Mouse (Mus musculus): ENCODE results near the gene Agtpbp1. TPM values are rescaled to one million over a fixed set of nuclear protein-coding genes. Genes with fewer than 3 reads are reported as not detected.
"Not testable (repeated sequence)": the region's sequence is repeated elsewhere in the genome, so short reads cannot be mapped to it uniquely, and the experiment has no call there.

The Agtpbp1 gene
- polyA plus RNA-seq, 1 experiment from 2014 or later = 12.8 TPM

GRCm38 (mm10) chr13:59610437-59610836, 25.4 kb upstream of the Agtpbp1 start:
- H3K9me3 ChIP-seq (ENCODE audit: low read length) = no peaks in the 10 kb centered on the region
- H3K9ac ChIP-seq (replicated peaks; ENCODE audit: low read length) = no peak overlapping the region
- no peaks in the 10 kb centered on the region for H3K4me1 ChIP-seq (ENCODE audit: insufficient read depth, low read length)
- H3K27me3 ChIP-seq (ENCODE audit: insufficient read depth, low read length) = no peaks in the 10 kb centered on the region
- peaks cover 49% of the 10 kb centered on the region for H3K36me3 ChIP-seq (ENCODE audit: insufficient read depth, low read length)
- H3K4me2 ChIP-seq (replicated peaks; ENCODE audit: low read depth, low read length) = no peak overlapping the region
- H3K4me3 ChIP-seq (ENCODE audit: low read length) = no peak overlapping the region
- ATAC-seq (ENCODE audit: low FRiP score, low TSS enrichment) = no peak
- H3K27ac ChIP-seq (ENCODE audit: low read length) = no peak overlapping the region
- WGBS = 98% methylated on average over 2 of the region's 2 CpGs

GRCm38 (mm10) chr13:59609885-59610284, 24.9 kb upstream of the Agtpbp1 start:
- H3K27ac ChIP-seq (ENCODE audit: low read length) = no peak overlapping the region

GRCm38 (mm10) chr13:59605221-59605922, 20.3 kb upstream of the Agtpbp1 start:
- Histone ChIP-seq H3K27ac (ENCODE audit: low read length) (no peak overlapping the region), H3K4me3 (ENCODE audit: low read length) (no peak overlapping the region), H3K27me3 (ENCODE audit: insufficient read depth, low read length) (no peaks in the 10 kb centered on the region), H3K4me1 (ENCODE audit: insufficient read depth, low read length) (no peaks in the 10 kb centered on the region), H3K4me2 (replicated peaks; ENCODE audit: low read depth, low read length) (no peak overlapping the region), H3K36me3 (ENCODE audit: insufficient read depth, low read length) (peaks cover 57% of the 10 kb centered on the region), H3K9ac (replicated peaks; ENCODE audit: low read length) (no peak overlapping the region), H3K9me3 (ENCODE audit: low read length) (no peaks in the 10 kb centered on the region)
- ATAC-seq (ENCODE audit: low FRiP score, low TSS enrichment) = no peak
- WGBS = 78% methylated on average over 10 of the region's 10 CpGs

More at GRCm38 (mm10) chr13:59609885-59610284, 24.9 kb upstream of the Agtpbp1 start:
- H3K9ac ChIP-seq (replicated peaks; ENCODE audit: low read length) = no peak overlapping the region
- ATAC-seq (ENCODE audit: low FRiP score, low TSS enrichment) = no peak
- no peak overlapping the region for H3K4me2 ChIP-seq (replicated peaks; ENCODE audit: low read depth, low read length)
- H3K27me3 ChIP-seq (ENCODE audit: insufficient read depth, low read length) = no peaks in the 10 kb centered on the region
- H3K4me3 ChIP-seq (ENCODE audit: low read length) = no peak overlapping the region
- H3K9me3 ChIP-seq (ENCODE audit: low read length) = no peaks in the 10 kb centered on the region
- H3K4me1 ChIP-seq (ENCODE audit: insufficient read depth, low read length) = no peaks in the 10 kb centered on the region
- 93% methylated on average over 4 of the region's 4 CpGs for WGBS
- peaks cover 48% of the 10 kb centered on the region for H3K36me3 ChIP-seq (ENCODE audit: insufficient read depth, low read length)

GRCm38 (mm10) chr13:59604511-59604910, 19.5 kb upstream of the Agtpbp1 start:
- Histone ChIP-seq H3K9ac (replicated peaks; ENCODE audit: low read length) (no peak overlapping the region), H3K9me3 (ENCODE audit: low read length) (no peaks in the 10 kb centered on the region), H3K27ac (ENCODE audit: low read length) (no peak overlapping the region), H3K4me3 (ENCODE audit: low read length) (no peak overlapping the region), H3K36me3 (ENCODE audit: insufficient read depth, low read length) (peaks cover 58% of the 10 kb centered on the region), H3K4me2 (replicated peaks; ENCODE audit: low read depth, low read length) (no peak overlapping the region), H3K4me1 (ENCODE audit: insufficient read depth, low read length) (no peaks in the 10 kb centered on the region), H3K27me3 (ENCODE audit: insufficient read depth, low read length) (no peaks in the 10 kb centered on the region)
- WGBS = 95% methylated on average over 1 of the region's 1 CpGs
- no peak; the same call in 1 of the 2 replicates for ATAC-seq (ENCODE audit: low FRiP score, low TSS enrichment)

GRCm38 (mm10) chr13:59603096-59603495, 18.1 kb upstream of the Agtpbp1 start:
- 94% methylated on average over 5 of the region's 5 CpGs for WGBS
- H3K4me3 ChIP-seq (ENCODE audit: low read length) = no peak overlapping the region
- ATAC-seq (ENCODE audit: low FRiP score, low TSS enrichment) = no peak
- no peak overlapping the region for H3K4me2 ChIP-seq (replicated peaks; ENCODE audit: low read depth, low read length)
- H3K27ac ChIP-seq (ENCODE audit: low read length) = no peak overlapping the region
- H3K9ac ChIP-seq (replicated peaks; ENCODE audit: low read length) = no peak overlapping the region
- no peaks in the 10 kb centered on the region for H3K4me1 ChIP-seq (ENCODE audit: insufficient read depth, low read length)
- no peaks in the 10 kb centered on the region for H3K27me3 ChIP-seq (ENCODE audit: insufficient read depth, low read length)
- H3K36me3 ChIP-seq (ENCODE audit: insufficient read depth, low read length) = peaks cover 53% of the 10 kb centered on the region
- H3K9me3 ChIP-seq (ENCODE audit: low read length) = no peaks in the 10 kb centered on the region

GRCm38 (mm10) chr13:59592630-59593029, 7.6 kb upstream of the Agtpbp1 start:
- Histone ChIP-seq H3K9me3 (ENCODE audit: low read length) (no peaks in the 10 kb centered on the region), H3K27me3 (ENCODE audit: insufficient read depth, low read length) (no peaks in the 10 kb centered on the region), H3K27ac (ENCODE audit: low read length) (no peak overlapping the region), H3K4me2 (replicated peaks; ENCODE audit: low read depth, low read length) (no peak overlapping the region), H3K9ac (replicated peaks; ENCODE audit: low read length) (no peak overlapping the region), H3K4me1 (ENCODE audit: insufficient read depth, low read length) (peaks cover 5% of the 10 kb centered on the region), H3K36me3 (ENCODE audit: insufficient read depth, low read length) (peaks cover 34% of the 10 kb centered on the region), H3K4me3 (ENCODE audit: low read length) (no peak overlapping the region)
- no peak for ATAC-seq (ENCODE audit: low FRiP score, low TSS enrichment)
- WGBS = 84% methylated on average over 1 of the region's 1 CpGs

GRCm38 (mm10) chr13:59592058-59592457, 7.0 kb upstream of the Agtpbp1 start:
- H3K9me3 ChIP-seq (ENCODE audit: low read length); H3K4me3 ChIP-seq (ENCODE audit: low read length); H3K4me2 ChIP-seq (replicated peaks; ENCODE audit: low read depth, low read length); H3K27me3 ChIP-seq (ENCODE audit: insufficient read depth, low read length); ATAC-seq (ENCODE audit: low FRiP score, low TSS enrichment); H3K9ac ChIP-seq (replicated peaks; ENCODE audit: low read length); H3K27ac ChIP-seq (ENCODE audit: low read length): not testable (repeated sequence)
- WGBS = 96% methylated on average over 3 of the region's 3 CpGs
- Histone ChIP-seq H3K36me3 (ENCODE audit: insufficient read depth, low read length) (peaks cover 34% of the 10 kb centered on the region), H3K4me1 (ENCODE audit: insufficient read depth, low read length) (peaks cover 10% of the 10 kb centered on the region)

- H3K4me3 ChIP-seq (ENCODE audit: low read length) = no peak overlapping the region
- peaks cover 31% of the 10 kb centered on the region for H3K36me3 ChIP-seq (ENCODE audit: insufficient read depth, low read length)
- no peaks in the 10 kb centered on the region for H3K9me3 ChIP-seq (ENCODE audit: low read length)
- H3K27ac ChIP-seq (ENCODE audit: low read length) = no peak overlapping the region
- WGBS = 88% methylated on average over 4 of the region's 4 CpGs
- H3K4me1 ChIP-seq (ENCODE audit: insufficient read depth, low read length) = peaks cover 22% of the 10 kb centered on the region
- no peak overlapping the region for H3K9ac ChIP-seq (replicated peaks; ENCODE audit: low read length)
- no peak overlapping the region for H3K4me2 ChIP-seq (replicated peaks; ENCODE audit: low read depth, low read length)
- H3K27me3 ChIP-seq (ENCODE audit: insufficient read depth, low read length) = no peaks in the 10 kb centered on the region
- no peak for ATAC-seq (ENCODE audit: low FRiP score, low TSS enrichment)
Observed at GRCm38 (mm10) chr13:59590691-59591090, 5.7 kb upstream of the Agtpbp1 start.

- Histone ChIP-seq H3K4me2 (replicated peaks; ENCODE audit: low read depth, low read length) (no peak overlapping the region), H3K27ac (ENCODE audit: low read length) (no peak overlapping the region), H3K4me1 (ENCODE audit: insufficient read depth, low read length) (peaks cover 22% of the 10 kb centered on the region), H3K9me3 (ENCODE audit: low read length) (no peaks in the 10 kb centered on the region), H3K27me3 (ENCODE audit: insufficient read depth, low read length) (no peaks in the 10 kb centered on the region), H3K9ac (replicated peaks; ENCODE audit: low read length) (no peak overlapping the region), H3K4me3 (ENCODE audit: low read length) (no peak overlapping the region), H3K36me3 (ENCODE audit: insufficient read depth, low read length) (peaks cover 28% of the 10 kb centered on the region)
- 86% methylated on average over 4 of the region's 4 CpGs for WGBS
- ATAC-seq (ENCODE audit: low FRiP score, low TSS enrichment) = no peak
Observed at GRCm38 (mm10) chr13:59589672-59590071, 4.6 kb upstream of the Agtpbp1 start.

- Histone ChIP-seq H3K36me3 (ENCODE audit: insufficient read depth, low read length) (peaks cover 19% of the 10 kb centered on the region), H3K9ac (replicated peaks; ENCODE audit: low read length) (peak overlapping the region; percentile 2; the same call in 1 of the 2 replicates), H3K27ac (ENCODE audit: low read length) (no peak overlapping the region), H3K9me3 (ENCODE audit: low read length) (no peaks in the 10 kb centered on the region), H3K4me2 (replicated peaks; ENCODE audit: low read depth, low read length) (peak overlapping the region; percentile 82; the same call in 1 of the 2 replicates), H3K27me3 (ENCODE audit: insufficient read depth, low read length) (no peaks in the 10 kb centered on the region), H3K4me1 (ENCODE audit: insufficient read depth, low read length) (peaks cover 29% of the 10 kb centered on the region), H3K4me3 (ENCODE audit: low read length) (no peak overlapping the region)
- ATAC-seq (ENCODE audit: low FRiP score, low TSS enrichment) = no peak
- 92% methylated on average over 2 of the region's 2 CpGs for WGBS
Observed at GRCm38 (mm10) chr13:59587201-59587600, 2.2 kb upstream of the Agtpbp1 start.

Measured in kidney, embryonic 16.5 days (tissue).